Mouse (Mus musculus): Measurements from ENCODE around the gene Ntrk3.
A peak's percentile ranks its signal among the peaks of the same experiment; 100 is the strongest.

Ntrk3 gene

GRCm38 (mm10) chr7:78578111-78578460 lies 159.7 kb downstream of the Ntrk3 start:
- DNase-seq, result peak; percentile 8

GRCm38 (mm10) chr7:78577462-78578110 lies 160.2 kb downstream of the Ntrk3 start:
- DNase-seq, result peak; percentile 15

- DNase-seq, result peak; percentile 38
Observed at GRCm38 (mm10) chr7:78576706-78577461, 160.9 kb downstream of the Ntrk3 start.

GRCm38 (mm10) chr7:78576169-78576568 lies 161.6 kb downstream of the Ntrk3 start:
- no peak for DNase-seq

DNA sequence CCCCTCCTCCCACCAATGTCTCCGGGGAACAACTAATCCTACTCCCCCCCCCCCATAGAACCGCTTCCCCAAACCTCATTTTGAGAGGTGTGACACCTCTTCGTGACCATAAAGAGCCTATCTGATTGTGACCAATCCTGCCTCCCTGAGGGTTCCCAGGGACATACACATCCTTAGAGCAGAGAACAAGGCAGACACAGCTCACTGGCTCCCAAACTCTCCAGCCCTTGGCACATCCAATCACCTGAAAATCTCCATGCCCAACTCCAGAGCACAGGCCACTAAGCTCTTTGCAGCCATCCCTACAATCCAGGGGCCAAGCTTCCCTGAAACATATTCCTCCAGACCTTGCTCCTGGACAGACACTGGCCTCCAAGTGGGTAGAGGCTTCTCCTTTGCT lies 162.3 kb downstream of the Ntrk3 start:
- DNase-seq, result no peak

GRCm38 (mm10) chr7:78571196-78571595 lies 166.6 kb downstream of the Ntrk3 start:
- DNase-seq, result no peak

DNA sequence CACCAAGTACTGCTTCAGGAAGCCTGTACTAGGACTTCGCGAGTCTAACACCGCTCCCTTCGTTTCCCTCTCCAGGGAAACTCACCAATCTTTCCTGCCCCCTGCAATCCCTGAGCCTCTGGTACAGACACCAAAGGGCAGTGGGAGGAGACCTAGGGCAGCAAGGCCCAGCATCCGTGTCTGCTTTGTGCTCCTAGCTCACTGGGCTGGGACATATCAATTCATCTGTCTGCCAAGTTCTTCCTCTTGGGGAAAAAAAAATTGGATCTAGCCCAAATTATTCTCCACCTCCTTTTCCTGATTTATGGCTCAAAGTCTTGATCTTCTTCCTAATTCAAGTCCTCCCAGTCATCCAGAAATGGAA lies 168.6 kb downstream of the Ntrk3 start:
- peak; percentile 7 for DNase-seq

DNA sequence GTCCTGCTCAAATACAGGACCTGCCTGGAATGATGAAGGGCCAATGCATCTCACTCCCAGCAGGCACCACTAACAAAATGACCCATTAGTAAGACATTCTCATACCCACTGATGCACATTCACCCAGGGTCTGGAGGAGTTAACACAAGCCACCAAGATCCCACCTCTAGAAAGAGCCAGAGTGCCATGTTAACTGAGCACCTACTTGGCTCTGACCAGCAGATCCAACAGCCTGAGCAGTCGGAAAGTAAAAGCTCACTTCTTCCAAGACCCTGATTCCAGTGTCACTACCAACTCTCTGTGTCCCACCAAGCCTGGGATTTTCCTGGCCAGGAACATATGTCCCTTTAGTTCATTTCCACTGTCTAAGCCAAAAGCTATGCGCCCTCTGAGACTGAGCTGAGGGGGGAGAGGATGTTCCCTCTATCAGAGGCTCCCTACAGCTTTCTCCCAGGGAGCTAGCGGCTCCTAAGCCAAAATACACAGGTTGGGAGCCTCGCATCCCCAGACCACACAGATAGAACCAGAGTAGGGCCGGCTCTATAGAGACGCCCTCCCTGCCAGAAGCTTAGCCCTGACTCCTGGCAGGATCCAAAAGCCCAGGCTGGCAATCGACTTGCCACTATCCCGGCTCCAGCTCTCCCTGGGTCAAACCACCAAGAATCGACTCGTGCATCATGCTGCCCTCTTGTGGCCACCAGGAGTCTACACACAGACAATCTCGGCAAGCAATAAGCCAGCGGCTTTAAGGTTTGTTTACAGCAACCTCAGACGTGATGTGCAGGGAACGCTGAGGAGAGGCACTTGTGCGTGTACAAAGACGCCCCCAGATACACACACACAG lies 169.2 kb downstream of the Ntrk3 start:
- peak; percentile 70 for DNase-seq

DNA sequence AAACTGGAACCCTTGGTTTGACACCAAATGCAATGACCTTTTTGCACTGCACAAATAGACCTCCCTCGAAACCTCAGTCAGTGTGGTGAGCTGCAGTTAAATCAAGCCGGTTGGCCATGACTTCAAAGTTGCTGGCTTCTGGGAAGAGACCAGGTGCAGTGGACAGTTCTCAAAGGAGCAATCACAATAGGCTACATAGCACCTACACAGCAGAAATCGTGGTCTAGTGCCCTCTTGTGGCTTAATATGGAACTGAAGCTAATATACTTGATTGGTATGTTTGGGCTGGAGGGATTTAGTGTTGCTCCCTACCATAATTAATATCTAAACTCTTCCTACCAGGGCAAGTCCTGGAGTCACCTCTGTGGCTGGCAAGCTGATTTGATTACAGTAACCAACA lies 171.2 kb downstream of the Ntrk3 start:
- peak; percentile 32 for DNase-seq

- no peak for DNase-seq
Observed at GRCm38 (mm10) chr7:78565386-78565785, 172.4 kb downstream of the Ntrk3 start.

- DNase-seq, result no peak
Observed at GRCm38 (mm10) chr7:78558503-78558902, 179.3 kb downstream of the Ntrk3 start.

DNA sequence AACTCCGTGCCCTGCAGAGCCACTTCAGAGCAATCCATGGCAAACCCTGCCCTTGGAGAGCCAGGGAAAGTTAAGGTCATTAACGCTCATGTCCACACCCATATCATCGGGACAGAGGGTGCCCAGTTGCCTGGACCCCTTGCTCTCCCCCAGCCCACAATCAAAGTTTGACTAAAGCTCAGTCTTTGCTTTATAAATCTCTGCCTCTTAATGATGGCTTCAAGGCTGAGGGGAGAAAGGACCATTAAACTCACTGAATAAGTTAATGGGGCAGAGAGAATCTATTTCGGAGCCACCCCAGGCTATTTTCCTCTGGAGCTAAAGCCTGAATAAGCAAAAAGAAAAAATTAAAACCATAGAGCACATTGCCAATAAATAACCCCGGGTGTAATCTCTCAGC lies 182.3 kb downstream of the Ntrk3 start:
- no peak for DNase-seq

DNA sequence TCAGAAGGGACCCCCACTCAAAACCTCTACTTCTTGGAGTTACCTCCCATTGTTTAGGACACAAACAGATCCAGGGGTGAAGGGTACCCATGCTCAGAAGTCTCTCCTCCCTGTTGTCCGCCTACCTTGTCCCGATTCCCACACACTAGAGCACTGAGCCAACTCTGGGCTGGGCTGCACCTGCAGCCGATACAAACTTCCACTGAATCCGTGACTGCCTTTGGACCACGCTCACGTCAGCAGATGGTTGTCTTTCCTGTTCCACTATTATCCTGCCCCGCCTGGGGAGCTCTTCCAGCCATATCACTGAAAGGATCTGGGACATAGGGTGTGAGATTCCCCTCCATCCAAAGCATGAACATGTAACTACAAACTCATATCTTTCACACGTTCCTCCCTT lies 188.4 kb downstream of the Ntrk3 start:
- DNase-seq, result no peak

DNA sequence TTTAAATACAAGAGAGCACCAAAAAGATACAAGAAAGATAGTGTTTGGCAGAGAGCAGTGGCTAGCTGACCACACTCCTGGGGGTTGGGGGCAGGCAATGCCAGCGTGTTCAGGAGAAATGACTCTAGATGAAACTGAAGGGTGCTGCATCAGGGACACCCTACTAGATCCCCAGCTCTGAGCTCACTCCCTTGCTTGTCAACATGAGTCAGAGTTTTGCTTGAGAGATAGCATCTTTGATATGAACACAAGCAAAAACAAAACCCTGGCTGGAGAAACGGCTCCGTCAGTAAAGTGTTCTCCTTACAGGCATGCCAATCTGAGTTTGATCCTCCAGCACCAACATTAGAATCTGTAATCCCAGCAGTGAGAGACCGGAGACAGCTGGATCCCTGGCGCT lies 189.1 kb downstream of the Ntrk3 start:
- no peak for DNase-seq

DNA sequence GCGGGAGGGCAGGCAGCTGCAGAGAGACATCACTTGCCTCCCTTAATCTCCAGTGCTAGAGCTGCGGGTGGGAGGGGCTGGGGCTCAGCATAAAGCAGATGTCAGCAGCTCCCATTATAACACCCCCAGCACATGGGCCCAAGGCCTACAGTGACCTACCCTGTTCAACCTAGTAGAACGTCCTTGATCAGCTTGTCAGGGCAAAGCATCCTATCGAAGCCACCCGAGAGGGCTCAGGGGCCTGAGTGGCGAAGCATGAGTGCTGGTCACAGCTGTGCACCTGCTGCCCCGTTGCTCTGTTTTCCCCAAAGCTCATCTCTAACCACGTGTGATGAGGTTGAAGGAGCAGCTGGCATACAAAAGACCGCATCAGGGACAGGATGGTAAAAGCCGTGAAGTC lies 191.3 kb downstream of the Ntrk3 start:
- DNase-seq, result no peak

- DNase-seq, result no peak
Observed at GRCm38 (mm10) chr7:78542468-78542867, 195.3 kb downstream of the Ntrk3 start.

DNA sequence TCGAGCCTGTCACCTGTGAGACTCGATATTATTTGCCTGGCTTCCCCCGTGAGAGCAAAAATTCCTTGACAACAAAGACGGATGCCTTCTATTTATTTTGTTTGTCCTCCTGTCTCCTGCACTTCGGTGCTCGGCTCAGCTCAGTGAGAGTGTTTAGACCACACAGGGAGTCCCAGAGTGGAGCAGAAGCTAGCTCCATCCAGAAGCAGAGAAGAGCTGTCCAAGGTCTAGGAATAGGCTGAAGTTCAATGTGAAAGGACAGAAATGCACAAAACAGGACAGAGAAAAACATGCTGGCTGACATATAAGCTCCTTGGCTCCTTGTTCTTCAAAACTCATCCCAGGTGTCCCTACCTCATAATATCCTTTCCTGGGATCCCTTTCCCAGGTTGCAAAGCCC lies 207.5 kb downstream of the Ntrk3 start:
- DNase-seq, result no peak

DNA sequence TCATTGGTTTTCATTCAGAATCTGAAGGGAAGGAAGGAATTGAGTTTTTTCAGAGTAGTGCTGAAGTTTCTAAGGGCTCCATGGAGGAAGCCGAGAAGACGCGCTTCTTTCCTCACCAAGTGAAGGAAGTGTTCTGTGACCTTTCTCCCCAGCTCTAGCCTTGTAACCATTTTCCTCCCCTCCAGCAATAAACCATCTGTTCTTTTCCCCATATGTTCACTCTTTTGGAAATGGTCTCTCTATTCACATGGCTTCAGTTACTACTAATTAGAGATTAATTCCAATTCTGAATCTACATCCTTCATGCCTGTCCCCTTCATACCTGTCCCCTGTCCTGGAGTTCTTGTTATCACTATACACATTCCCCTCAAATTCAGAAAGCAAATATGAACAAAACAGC lies 209.8 kb downstream of the Ntrk3 start:
- DNase-seq, result no peak

DNA sequence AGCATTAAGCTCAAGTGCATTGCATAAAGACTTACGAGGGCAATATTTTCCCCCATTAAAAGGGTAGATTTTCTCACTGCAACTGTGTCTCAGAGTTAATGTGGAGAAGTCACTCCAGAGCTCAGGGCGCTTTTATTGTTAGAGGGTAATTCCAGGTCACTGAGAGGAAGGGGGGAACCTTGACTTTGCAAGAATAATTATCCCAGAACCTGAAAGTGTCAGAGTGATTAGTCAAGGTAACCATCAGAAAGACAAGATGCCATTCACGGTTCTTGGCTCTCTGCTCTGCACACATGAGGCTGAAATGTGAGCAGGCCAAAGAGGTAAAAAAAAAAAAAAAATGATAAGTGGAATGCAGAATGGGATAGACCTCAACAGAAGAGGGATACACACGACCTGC lies 210.2 kb downstream of the Ntrk3 start:
- no peak for DNase-seq

- no peak for DNase-seq
Observed at GRCm38 (mm10) chr7:78520243-78520927, 217.4 kb downstream of the Ntrk3 start.

DNA sequence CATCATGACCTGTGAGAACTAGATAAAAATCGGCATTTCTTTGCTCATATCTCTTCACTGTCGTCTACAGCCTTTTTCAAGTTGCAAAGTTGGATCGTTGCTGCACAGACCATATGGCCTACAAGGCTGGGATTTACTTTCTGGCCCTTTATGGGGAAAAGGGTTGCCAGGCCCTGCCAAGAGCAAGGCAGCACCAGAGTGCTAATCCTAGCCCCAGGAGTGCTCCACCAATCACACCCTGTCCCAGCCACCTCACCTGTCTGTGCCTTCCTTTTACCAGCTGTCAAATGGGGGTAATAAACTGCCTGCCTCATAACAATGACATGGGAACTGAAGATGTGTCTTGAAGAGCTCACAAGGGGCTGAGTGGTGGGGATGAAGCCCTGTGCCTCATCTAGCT lies 218.1 kb downstream of the Ntrk3 start:
- DNase-seq, result no peak

DNA sequence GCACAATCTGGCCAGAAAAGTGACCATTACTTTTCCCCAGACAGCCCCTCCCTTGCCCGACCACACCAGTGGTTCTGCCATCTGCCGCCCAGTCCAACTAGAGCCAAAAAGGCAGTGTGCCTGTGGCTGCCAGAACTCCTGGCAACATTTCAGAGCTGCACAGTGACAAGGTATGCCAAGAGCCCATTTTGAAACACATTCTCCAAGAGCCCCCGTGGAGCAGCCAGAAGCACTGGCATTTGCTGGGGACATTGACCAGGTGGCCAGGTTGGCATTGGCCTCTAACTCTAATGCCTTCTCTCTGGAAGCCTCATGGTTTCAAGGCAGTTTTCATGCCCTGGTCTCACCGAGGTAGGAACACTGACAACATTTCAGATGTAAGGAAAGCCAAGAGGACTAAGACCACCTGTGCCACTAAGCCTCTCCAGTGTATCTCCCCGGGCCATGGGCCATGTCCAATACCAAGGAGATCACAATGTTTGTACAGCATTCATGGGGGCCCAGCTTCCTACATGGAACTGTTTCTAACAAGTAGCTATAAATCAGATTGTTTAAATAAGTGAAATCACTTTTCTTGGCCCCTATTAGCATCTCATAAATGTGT lies 218.9 kb downstream of the Ntrk3 start:
- no peak for DNase-seq

DNA sequence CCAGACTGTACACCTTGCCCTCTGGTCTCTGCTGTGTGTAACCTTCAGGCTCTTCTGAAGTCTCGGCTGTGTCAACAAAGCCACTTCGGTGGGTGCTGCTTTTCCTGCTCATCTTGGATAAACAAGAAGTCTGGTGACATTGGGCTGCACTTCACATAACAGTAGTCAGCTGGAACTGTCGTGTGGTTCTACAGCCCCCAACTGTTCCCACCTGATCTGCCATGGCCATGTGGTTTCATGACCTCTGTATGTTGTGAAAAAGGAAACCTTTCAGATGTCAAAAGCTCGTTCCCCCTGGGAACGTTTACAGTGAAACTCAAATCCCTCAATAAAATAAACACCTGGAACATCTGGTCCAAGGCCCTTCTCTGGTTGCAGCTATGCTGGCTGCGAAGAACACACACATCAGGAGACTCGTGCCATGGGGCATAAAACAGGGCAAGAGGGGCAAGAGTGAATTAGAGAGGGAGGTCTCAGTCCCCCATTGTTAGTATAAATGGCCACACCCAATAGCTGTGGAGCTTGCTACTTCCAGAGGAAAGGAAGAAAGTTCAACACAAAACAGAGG lies 222.7 kb downstream of the Ntrk3 start:
- no peak for DNase-seq

Measured in lung, postnatal 10 days (tissue).